Mouse (Mus musculus) splenic B cell, adult 2 months (primary cell): Measurements from ENCODE around the gene Eml4.

ENCODE experiments used
- DNase-seq: peaks from one replicate; pipeline ENCODE4 v3.0.0-alpha.2; 2011; ENCODE audit warnings: low read depth, low spot score
- H3K27me3 ChIP-seq: 2 replicates; pipeline ENCODE4 v1.6.1; 2012; ENCODE audit warnings: mild to moderate bottlenecking, low read length, moderate library complexity, mixed read lengths; ENCODE audit not compliant: control insufficient read depth, poor library complexity, insufficient read depth, severe bottlenecking
- H3K36me3 ChIP-seq: 2 replicates; pipeline ENCODE4 v1.6.1; 2012; ENCODE audit warnings: mild to moderate bottlenecking, low read length, moderate library complexity, mixed read lengths; ENCODE audit not compliant: control insufficient read depth, poor library complexity, insufficient read depth, severe bottlenecking

Eml4 gene

GRCm38 (mm10) chr17:83525596-83525995, 174.9 kb downstream of the Eml4 start:
- no peak for DNase-seq
- Histone ChIP-seq H3K27me3 (no peaks in the 10 kb centered on the region), H3K36me3 (no peaks in the 10 kb centered on the region)

- no peaks in the 10 kb centered on the region for H3K27me3 ChIP-seq
- no peaks in the 10 kb centered on the region for H3K36me3 ChIP-seq
- DNase-seq = no peak
Measured at GRCm38 (mm10) chr17:83526091-83526561, 175.4 kb downstream of the Eml4 start.

GRCm38 (mm10) chr17:83526624-83527532, 176.1 kb downstream of the Eml4 start:
- DNase-seq = peak; percentile 30
- no peaks in the 10 kb centered on the region for H3K36me3 ChIP-seq

GRCm38 (mm10) chr17:83527651-83528381, 177.1 kb downstream of the Eml4 start:
- DNase-seq = no peak
- Histone ChIP-seq H3K36me3 (no peaks in the 10 kb centered on the region), H3K27me3 (no peaks in the 10 kb centered on the region)

More at GRCm38 (mm10) chr17:83526624-83527532, 176.1 kb downstream of the Eml4 start:
- H3K27me3 ChIP-seq = no peaks in the 10 kb centered on the region
